Mouse (Mus musculus) MEL (cell line): ENCODE data around the gene Nfkbie. TPM values are rescaled to one million over a fixed set of nuclear protein-coding genes. Genes with fewer than 3 reads are reported as not detected.

Experiments
- DNase-seq: peaks from one replicate; pipeline ENCODE4 v3.0.0; 2011; ENCODE audit warnings: low read depth, low spot score
- H3K27ac ChIP-seq: 2 replicates; pipeline ENCODE4 v1.5.1; 2012; ENCODE audit warnings: low read depth, mild to moderate bottlenecking, control low read depth, low read length, moderate library complexity; ENCODE audit not compliant: control insufficient read depth
- H3K27me3 ChIP-seq, 2 experiments: fragments of 150-350 bp in 1 of 2; sonication (generic) in 1 of 2; 2 replicates each; pipeline ENCODE4 v1.6.1; 2012; ENCODE audit warnings: low read length in 2 of 2, mild to moderate bottlenecking in 2 of 2, improper control_type of control experiment in 1 of 2, moderate library complexity in 1 of 2; ENCODE audit not compliant: insufficient read depth in 2 of 2, control insufficient read depth in 1 of 2
- H3K36me3 ChIP-seq, 2 experiments: 2 replicates each; pipeline ENCODE4 v1.6.1; 2012 to 2014; ENCODE audit warnings: low read length in 2 of 2, improper control_type of control experiment in 1 of 2, inconsistent platforms in 1 of 2, mild to moderate bottlenecking in 1 of 2; ENCODE audit not compliant: insufficient read depth in 2 of 2, control insufficient read depth in 1 of 2
- H3K4me1 ChIP-seq, 2 experiments: fragments of 150-350 bp in 1 of 2; sonication (generic) in 1 of 2; 2 replicates each; pipeline ENCODE4 v1.6.1; 2012; ENCODE audit warnings: low read length in 2 of 2, improper control_type of control experiment in 1 of 2, mild to moderate bottlenecking in 1 of 2; ENCODE audit not compliant: insufficient read depth in 2 of 2, control insufficient read depth in 1 of 2
- H3K4me3 ChIP-seq, 2 experiments: fragments of 150-350 bp in 1 of 2; sonication (generic) in 1 of 2; 2 replicates each; pipeline ENCODE4 v1.5.1; 2012; ENCODE audit warnings: low read depth in 2 of 2, low read length in 2 of 2, mild to moderate bottlenecking in 2 of 2, moderate library complexity in 2 of 2, control low read depth in 1 of 2, improper control_type of control experiment in 1 of 2; ENCODE audit not compliant: control insufficient read depth in 1 of 2, insufficient read depth in 1 of 2
- H3K79me2 ChIP-seq: 2 replicates; pipeline ENCODE4 v1.6.1; 2012; ENCODE audit warnings: mild to moderate bottlenecking, low read length, moderate library complexity; ENCODE audit not compliant: control insufficient read depth, poor library complexity, insufficient read depth
- H3K9ac ChIP-seq: 2 replicates; pipeline ENCODE4 v1.6.1; 2012; ENCODE audit warnings: low read depth, mild to moderate bottlenecking, control low read depth, low read length, moderate library complexity; ENCODE audit not compliant: control insufficient read depth, poor library complexity, severe bottlenecking
- H3K9me3 ChIP-seq: fragments of 150-350 bp; sonication (generic); replicated peaks from 2 replicates; pipeline ENCODE4 v1.6.1; 2012; ENCODE audit warnings: mild to moderate bottlenecking, low read length, improper control_type of control experiment, moderate library complexity; ENCODE audit not compliant: insufficient read depth
- BHLHE40 ChIP-seq: IDR thresholded peaks from 2 replicates; pipeline ENCODE4 v1.6.1; 2012; ENCODE audit warnings: low read depth, mild to moderate bottlenecking, inconsistent platforms, low read length, improper control_type of control experiment, borderline replicate concordance
- CHD1 ChIP-seq: IDR thresholded peaks from 2 replicates; pipeline ENCODE4 v1.6.1; 2012; ENCODE audit warnings: low read depth, mild to moderate bottlenecking, inconsistent platforms, low read length, improper control_type of control experiment
- EP300 ChIP-seq, 2 experiments: IDR thresholded peaks; 2 replicates each; pipeline ENCODE4 v1.6.1; 2011; ENCODE audit warnings: improper control_type of control experiment in 2 of 2, low read length in 2 of 2, low read depth in 1 of 2, mild to moderate bottlenecking in 1 of 2
- JUND ChIP-seq: IDR thresholded peaks from 2 replicates; pipeline ENCODE4 v1.6.1; 2011; ENCODE audit warnings: low read depth, mild to moderate bottlenecking, improper control_type of control experiment, low read length
- MAFK ChIP-seq: IDR thresholded peaks from 2 replicates; pipeline ENCODE4 v1.6.1; 2011; ENCODE audit warnings: low read depth, mild to moderate bottlenecking, low read length, improper control_type of control experiment, borderline replicate concordance
- MAX ChIP-seq: IDR thresholded peaks from 2 replicates; pipeline ENCODE4 v1.6.1; 2011; ENCODE audit warnings: low read length, improper control_type of control experiment
- MEF2A ChIP-seq: IDR thresholded peaks from 2 replicates; pipeline ENCODE4 v1.6.1; 2014; ENCODE audit warnings: low read depth, mild to moderate bottlenecking, inconsistent platforms, low read length, improper control_type of control experiment; ENCODE audit not compliant: poor library complexity, insufficient replicate concordance, severe bottlenecking; ENCODE audit errors: extremely low read depth
- MXI1 ChIP-seq: IDR thresholded peaks from 2 replicates; pipeline ENCODE4 v1.6.1; 2011; ENCODE audit warnings: mild to moderate bottlenecking, low read depth, low read length, improper control_type of control experiment
- MYB ChIP-seq: IDR thresholded peaks from 2 replicates; pipeline ENCODE4 v1.6.1; 2011; ENCODE audit warnings: mild to moderate bottlenecking, low read depth, low read length, improper control_type of control experiment
- NELFE ChIP-seq: IDR thresholded peaks from 2 replicates; pipeline ENCODE4 v1.6.1; 2011; ENCODE audit warnings: low read depth, low read length, improper control_type of control experiment
- NRF1 ChIP-seq: IDR thresholded peaks from 2 replicates; pipeline ENCODE4 v1.6.1; 2014; ENCODE audit warnings: low read depth, mild to moderate bottlenecking, inconsistent platforms, low read length, improper control_type of control experiment, moderate library complexity; ENCODE audit not compliant: poor library complexity, insufficient read depth, severe bottlenecking
- POLR2A ChIP-seq, 2 experiments: IDR thresholded peaks; 2 replicates each; pipeline ENCODE4 v1.6.1; 2011 to 2012; ENCODE audit warnings: low read length in 2 of 2, mild to moderate bottlenecking in 2 of 2, control low read depth in 1 of 2, improper control_type of control experiment in 1 of 2, low read depth in 1 of 2, moderate library complexity in 1 of 2; ENCODE audit not compliant: control insufficient read depth in 1 of 2, insufficient read depth in 1 of 2, poor library complexity in 1 of 2
- POLR2AphosphoS2 ChIP-seq: IDR thresholded peaks from 2 replicates; pipeline ENCODE4 v1.6.1; 2011; ENCODE audit warnings: low read length, improper control_type of control experiment
- SMC3 ChIP-seq: IDR thresholded peaks from 2 replicates; pipeline ENCODE4 v1.6.1; 2011; ENCODE audit warnings: low read depth, low read length, improper control_type of control experiment
- TAL1 ChIP-seq: IDR thresholded peaks from 2 replicates; pipeline ENCODE4 v1.6.1; 2012; ENCODE audit warnings: mild to moderate bottlenecking, inconsistent platforms, low read length, moderate library complexity, mixed read lengths
- UBTF ChIP-seq: IDR thresholded peaks from 2 replicates; pipeline ENCODE4 v1.6.1; 2012; ENCODE audit warnings: low read depth, mild to moderate bottlenecking, inconsistent platforms, low read length, improper control_type of control experiment, moderate library complexity, borderline replicate concordance; ENCODE audit not compliant: insufficient read depth
- USF1 ChIP-seq: IDR thresholded peaks from 2 replicates; pipeline ENCODE4 v1.6.1; 2014; ENCODE audit warnings: low read depth, mild to moderate bottlenecking, inconsistent platforms, low read length, improper control_type of control experiment, moderate library complexity
- ZMIZ1 ChIP-seq: IDR thresholded peaks from 2 replicates; pipeline ENCODE4 v1.6.1; 2012; ENCODE audit warnings: low read depth, mild to moderate bottlenecking, inconsistent platforms, low read length, improper control_type of control experiment, moderate library complexity
- ZNF384 ChIP-seq: IDR thresholded peaks from 2 replicates; pipeline ENCODE4 v1.6.1; 2012; ENCODE audit warnings: low read depth, mild to moderate bottlenecking, inconsistent platforms, low read length, improper control_type of control experiment
- polyA plus RNA-seq, 2 experiments: library from polyadenylated mRNA; stranded (reverse) in 1 of 2; unstranded in 1 of 2; fragments of >175 nt in 1 of 2; fragments of >200 nt in 1 of 2; gene quantifications; 2 replicates each; pipeline versions ENCODE4 v1.2.1 to v1.2.4; 2012; ENCODE audit warnings: low replicate concordance in 2 of 2, low read depth in 1 of 2; ENCODE audit not compliant: insufficient read length in 2 of 2, insufficient read depth in 1 of 2, missing spikeins in 1 of 2
- total RNA-seq: library from RNA; depleted of rRNA; stranded (reverse); fragments of 300-350 nt; gene quantifications from 2 replicates; pipeline ENCODE4 v1.2.3, GENCODE M21; 2012

Nfkbie gene
- total and polyA plus RNA-seq, 3 experiments, result 2.7 to 5.7 TPM; not detected in 1

DNA sequence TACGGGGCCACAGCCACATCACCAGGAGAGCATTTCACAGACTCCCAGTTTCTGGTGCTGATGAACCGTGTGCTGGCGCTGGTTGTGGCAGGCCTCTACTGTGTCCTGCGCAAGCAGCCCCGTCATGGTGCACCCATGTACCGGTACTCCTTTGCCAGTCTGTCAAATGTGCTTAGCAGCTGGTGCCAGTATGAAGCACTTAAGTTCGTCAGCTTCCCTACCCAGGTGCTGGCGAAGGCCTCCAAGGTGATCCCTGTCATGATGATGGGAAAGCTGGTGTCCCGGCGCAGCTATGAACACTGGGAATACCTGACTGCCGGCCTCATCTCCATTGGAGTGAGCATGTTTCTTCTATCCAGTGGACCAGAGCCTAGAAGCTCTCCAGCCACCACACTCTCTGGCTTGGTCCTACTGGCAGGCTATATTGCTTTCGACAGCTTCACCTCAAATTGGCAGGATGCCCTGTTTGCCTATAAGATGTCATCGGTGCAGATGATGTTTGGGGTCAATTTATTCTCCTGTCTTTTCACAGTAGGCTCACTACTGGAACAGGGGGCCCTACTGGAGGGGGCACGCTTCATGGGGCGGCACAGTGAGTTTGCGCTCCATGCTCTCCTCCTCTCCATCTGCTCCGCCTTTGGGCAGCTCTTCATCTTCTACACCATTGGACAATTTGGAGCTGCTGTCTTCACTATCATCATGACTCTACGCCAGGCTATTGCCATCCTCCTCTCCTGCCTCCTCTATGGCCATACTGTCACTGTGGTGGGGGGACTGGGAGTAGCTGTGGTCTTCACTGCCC, 11.1 kb downstream of the Nfkbie start (continued):
- TF ChIP-seq ZNF384, result no peak
- TF ChIP-seq MXI1, result no peak
- TF ChIP-seq MEF2A, result no peak
- TF ChIP-seq NELFE, result no peak
- no peak for TF ChIP-seq USF1
- TF ChIP-seq TAL1, result no peak
- peak; percentile 98; the same call in 1 of the 2 replicates for TF ChIP-seq POLR2AphosphoS2
- no peak for TF ChIP-seq MAX
- TF ChIP-seq BHLHE40, result no peak
- 0 out of 2 replicates have a peak, but pooled peaks have one; percentile 16 for TF ChIP-seq MYB
- TF ChIP-seq MAFK, result no peak
- no peak for TF ChIP-seq EP300 (IDR thresholded peaks at IDR 0.05; ENCODE audit: low read depth in 1 of 2, low read length in 2 of 2)
- no peak for TF ChIP-seq NRF1
- TF ChIP-seq CHD1, result no peak
- TF ChIP-seq, all 39 proteins: peak for 7

DNA sequence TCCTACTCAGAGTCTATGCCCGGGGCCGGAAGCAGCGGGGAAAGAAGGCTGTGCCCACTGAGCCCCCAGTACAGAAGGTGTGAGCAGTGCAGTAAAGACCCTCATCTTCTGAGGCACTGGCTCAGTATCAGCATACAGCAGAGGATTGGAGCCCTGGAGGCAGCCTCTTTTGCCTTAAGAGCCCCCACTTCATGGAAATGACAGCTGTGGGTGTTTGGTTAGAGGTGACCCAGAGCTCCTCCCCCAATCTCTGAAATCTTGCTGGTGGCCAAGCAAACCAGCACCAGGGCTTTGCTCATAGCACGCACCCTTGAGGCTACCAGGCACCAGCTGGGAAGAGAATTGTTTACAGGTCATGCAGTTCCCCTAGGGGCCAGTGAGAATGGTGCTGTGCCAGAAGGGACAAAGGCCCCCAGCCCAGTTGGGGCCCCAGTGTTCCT, 11.7 kb downstream of the Nfkbie start:
- H3K4me1 ChIP-seq, result peaks cover 0 to 29% of the 10 kb centered on the region in 2 experiments; a peak in 2 of 4 replicates
- H3K27me3 ChIP-seq, result no peaks in the 10 kb centered on the region
- peak; percentile 73 for DNase-seq
- no peak overlapping the region for H3K9ac ChIP-seq
- no peaks in the 10 kb centered on the region for H3K9me3 ChIP-seq
- H3K27ac ChIP-seq, result no peak overlapping the region
- peak; percentile 24; the same call in 1 of the 2 replicates for TF ChIP-seq SMC3
- no peak for TF ChIP-seq MAX
- TF ChIP-seq JUND, result no peak
- TF ChIP-seq UBTF, result no peak
- peak; percentile 38 to 87; a peak in 3 of 4 replicates for TF ChIP-seq POLR2A (IDR thresholded peaks at IDR 0.05; ENCODE audit: control insufficient read depth in 1 of 2, insufficient read depth in 1 of 2, low read depth in 1 of 2, low read length in 2 of 2, poor library complexity in 1 of 2)
- TF ChIP-seq POLR2AphosphoS2, result peak; percentile 91
- TF ChIP-seq ZMIZ1, result peak; percentile 86; the same call in 1 of the 2 replicates
- TF ChIP-seq, all 39 proteins: peak for 4
- Histone ChIP-seq H3K4me3 (no peak overlapping the region), H3K36me3 (peaks cover 25 to 28% of the 10 kb centered on the region in 2 experiments), H3K79me2 (peaks cover 39% of the 10 kb centered on the region)
